Mouse (Mus musculus) mesoderm, embryonic 11.5 days (tissue): ENCODE results near the gene Atf7.
"Not testable (repeated sequence)": the region's sequence is repeated elsewhere in the genome, so short reads cannot be mapped to it uniquely, and the experiment has no call there.

Experiments
- DNase-seq: peaks from one replicate; pipeline ENCODE4 v3.0.0-alpha.2; 2012; ENCODE audit warnings: low read depth, low spot score

Gene Atf7

DNA sequence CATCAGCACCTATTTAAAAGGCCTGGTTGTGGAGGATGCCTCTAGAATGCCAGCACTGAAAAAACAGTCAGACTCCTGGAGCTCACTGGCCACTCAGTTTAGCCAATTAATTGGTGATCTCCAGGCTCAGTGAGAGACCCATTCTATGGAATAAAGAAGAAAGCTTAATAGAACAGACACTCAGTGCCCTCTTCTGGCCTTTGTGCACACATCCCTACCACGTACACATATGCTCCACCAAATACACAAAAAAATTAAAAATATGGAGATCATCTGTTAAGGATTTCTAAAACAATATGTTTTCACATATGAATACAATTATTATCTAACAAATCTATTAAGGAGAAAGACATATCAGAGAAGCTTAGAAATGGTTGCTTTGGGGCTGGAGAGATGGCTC is 4.5 kb downstream of the Atf7 start:
- DNase-seq, result no peak

DNA sequence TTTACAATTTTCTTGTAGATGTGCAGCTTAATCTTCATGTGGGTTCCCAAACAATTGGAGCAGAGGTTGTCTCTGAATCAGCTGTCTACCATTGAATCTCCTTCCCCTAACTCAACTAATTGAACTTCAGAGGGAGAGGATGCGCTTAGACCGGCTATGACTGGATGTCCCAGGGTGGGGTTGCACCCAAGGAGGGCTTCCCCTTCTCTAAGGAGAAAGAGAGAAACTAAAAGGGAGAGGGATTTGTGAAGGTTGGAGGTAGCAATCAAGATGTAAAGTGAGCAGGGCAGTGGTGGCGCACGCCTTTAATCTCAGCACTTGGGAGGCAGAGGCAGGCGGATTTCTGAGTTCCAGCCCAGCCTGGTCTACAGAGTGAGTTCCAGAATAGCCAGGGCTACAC is 5.8 kb downstream of the Atf7 start:
- DNase-seq, result no peak

DNA sequence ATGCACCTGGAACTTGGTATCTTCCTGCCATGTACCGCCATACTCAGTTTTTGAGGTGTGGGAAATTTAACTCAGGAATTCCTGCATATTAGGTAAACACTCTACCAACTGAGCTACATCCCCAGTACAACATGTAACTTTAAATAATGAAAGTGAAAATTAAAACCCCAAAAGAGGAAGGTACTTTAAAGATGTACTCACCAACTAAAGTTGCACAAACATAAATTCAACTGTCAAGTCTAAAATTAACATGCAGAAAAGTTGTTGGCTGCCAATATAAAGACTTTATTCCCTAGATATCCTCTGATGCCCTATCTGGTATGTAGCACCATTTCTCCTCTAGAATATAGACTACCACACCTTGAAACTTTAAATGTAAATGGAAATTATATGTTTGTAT is 7.6 kb downstream of the Atf7 start:
- DNase-seq, result no peak

DNA sequence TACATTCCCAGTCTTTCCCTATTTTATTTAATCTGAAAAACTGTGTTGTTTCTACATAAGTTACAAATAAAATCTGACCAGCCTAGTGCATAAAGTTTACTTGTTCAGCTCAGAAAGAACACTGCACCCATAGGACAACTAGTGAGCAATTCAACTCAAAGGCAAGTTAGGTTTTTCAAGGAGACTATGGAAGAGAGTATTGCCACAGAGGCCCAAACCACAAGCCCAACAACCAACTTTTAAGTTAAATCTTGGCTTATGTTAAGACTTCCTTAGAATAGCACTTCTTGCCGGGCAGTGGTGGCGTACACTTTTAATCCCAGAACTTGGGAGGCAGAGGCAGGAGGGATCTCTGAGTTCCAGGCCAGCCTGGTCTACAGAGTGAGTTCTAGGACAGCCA is 9.1 kb downstream of the Atf7 start:
- DNase-seq, result no peak

DNA sequence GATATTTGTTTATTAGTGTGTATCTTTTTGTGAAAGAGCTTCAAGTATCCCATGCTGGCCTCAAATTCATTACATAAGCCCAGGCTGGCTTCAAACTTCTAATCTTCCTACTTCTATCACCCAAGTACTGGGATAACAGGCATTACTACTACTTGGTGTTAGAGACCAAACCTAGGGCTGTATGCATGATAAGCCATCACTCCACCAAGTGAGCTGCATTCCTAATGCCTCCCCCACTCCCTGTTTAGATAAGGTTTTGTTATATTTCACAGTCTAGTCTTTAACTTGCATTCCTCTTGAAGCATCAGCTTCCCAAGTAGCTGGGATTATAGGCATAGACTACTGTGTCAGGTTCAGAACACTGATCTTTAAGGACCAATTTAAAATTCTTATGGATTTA is 11.0 kb downstream of the Atf7 start:
- no peak for DNase-seq

DNA sequence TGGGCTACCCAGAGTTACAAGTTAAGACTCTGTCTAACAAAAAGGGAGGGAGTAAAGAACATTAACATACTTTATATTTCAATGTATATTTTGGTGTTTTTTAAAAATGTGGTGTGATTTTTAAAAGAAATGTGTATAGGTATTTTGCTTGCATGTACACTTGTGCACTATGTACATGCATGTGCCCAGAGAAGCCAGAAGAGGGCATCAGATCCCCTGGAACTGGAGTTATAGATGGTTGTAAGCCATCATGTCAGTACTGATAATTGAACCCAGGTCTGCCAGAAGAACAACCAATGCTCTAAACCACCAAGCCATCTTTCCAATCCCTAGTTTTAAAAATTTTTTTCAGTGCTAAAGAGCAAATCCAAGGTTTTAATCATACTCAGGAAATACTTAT is 12.3 kb downstream of the Atf7 start:
- DNase-seq, result no peak

DNA sequence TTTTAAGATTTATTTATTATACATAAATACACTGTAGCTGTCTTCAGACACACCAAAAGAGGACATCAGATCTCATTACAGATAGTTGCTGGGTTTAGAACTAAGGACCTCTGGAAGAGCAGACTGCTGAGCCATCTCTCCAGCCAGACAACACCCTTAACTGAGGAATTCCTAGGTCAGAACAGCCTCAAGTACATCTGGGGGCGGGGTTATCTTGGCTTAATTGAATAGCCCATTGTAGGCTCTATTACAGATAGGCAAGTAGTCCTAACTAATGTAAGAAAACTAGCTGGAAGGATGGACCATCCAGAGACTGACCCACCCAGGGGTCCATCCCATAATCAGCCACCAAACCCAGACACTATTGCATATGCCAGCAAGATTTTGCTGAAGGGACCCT is 16.7 kb downstream of the Atf7 start:
- DNase-seq, result not testable (repeated sequence)

DNA sequence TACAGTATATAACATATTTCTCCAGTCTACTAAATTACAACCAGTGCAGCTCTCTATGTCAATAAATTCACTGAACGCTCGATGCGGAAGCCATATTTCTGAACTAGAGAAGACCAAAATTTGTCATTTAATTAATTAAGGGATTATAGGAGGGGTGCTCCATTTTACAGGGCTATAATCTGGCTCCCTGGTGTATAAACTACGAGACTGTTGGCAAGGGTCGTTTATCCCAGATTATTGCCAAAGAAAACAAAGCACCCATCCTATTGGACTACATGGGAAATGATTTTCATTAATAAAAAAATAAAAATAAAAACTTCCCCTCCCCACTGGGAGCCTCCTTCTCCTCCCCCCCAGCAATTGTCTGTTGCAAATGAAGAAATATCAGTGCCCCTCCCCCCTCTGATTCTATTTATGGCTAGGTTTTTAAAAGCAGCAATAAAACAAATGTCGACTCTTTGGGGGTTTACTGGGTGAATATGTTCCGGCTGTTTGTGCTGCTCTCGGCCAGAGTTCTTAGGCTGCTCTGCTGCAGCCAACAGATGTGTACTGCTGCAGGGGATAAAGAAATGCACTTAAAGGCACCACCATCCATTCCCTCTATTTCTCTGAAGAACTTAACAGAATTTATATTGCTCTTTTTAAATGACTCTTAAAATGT is 31.1 kb downstream of the Atf7 start:
- DNase-seq, result no peak

DNA sequence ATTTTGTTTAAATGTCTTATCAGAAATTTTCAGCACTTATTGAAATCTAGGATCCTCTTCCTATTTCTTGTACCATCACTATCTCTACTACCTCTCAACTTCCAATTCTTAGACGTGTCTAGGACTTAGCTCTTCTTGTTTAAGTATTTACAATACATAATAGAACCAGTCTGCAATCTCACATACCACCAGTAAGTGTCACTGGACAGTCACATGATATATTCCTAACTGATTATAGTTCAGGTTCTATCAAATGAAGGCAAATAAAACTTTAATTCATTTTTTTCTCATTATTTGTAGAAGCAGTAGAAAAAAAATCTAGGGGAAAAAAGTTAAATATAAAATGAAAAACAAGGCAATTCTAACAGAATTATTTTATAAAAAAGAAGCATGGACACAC is 32.6 kb downstream of the Atf7 start:
- no peak for DNase-seq

DNA sequence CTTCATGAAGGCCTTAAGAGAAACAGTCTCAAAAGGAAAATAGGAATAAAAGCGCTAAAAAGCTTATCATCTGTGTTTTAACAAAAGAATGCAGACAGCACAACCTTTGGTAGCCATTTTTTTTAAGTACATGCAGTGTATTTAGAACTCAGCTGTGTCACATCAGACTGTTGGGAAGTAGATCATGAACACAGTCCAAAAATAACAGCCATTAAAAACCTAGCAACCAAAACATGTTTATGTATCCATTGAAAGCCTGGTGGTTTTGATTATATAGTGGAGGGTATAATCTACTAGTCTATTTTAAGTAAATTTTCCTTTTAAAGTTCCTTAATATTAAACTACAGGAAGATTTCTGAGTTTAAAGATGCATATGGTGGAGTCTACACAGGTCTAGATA is 34.7 kb downstream of the Atf7 start:
- DNase-seq, result no peak

DNA sequence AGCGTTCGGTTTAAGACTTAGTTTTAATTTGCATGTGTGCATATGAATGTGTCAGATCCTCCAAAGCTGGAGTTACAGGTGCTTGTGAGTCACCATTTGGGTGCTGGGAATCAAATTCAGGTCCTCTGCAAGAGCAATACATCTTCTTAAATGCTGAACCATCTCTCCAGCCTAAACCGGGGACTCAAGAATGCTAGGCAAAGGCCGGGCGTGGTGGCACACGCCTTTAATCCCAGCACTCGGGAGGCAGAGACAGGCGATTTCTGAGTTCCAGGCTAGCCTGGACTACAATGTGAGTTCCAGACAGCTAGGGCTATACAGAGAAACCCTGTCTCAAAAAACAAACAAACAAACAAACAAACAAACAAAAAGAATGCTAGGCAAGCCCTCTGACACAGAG is 35.4 kb downstream of the Atf7 start:
- no peak for DNase-seq

DNA sequence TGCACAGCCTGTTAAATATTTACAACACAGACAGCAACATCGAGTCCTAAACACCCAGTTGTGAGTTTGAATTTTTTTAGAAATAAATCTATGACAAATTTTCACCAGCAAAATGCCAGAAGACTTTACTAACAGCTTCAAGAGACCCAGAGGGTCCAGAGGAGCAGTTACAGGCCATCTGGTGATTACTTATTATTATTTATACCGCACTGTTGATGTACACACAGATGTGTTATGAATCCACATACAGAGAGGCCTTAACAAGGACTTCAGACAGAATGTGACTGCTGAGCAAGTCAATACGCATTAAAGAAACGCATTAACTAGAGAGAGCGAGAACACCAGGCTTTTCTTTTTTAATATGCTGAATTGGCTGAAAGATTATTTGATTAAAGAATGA is 39.8 kb downstream of the Atf7 start:
- no peak for DNase-seq

DNA sequence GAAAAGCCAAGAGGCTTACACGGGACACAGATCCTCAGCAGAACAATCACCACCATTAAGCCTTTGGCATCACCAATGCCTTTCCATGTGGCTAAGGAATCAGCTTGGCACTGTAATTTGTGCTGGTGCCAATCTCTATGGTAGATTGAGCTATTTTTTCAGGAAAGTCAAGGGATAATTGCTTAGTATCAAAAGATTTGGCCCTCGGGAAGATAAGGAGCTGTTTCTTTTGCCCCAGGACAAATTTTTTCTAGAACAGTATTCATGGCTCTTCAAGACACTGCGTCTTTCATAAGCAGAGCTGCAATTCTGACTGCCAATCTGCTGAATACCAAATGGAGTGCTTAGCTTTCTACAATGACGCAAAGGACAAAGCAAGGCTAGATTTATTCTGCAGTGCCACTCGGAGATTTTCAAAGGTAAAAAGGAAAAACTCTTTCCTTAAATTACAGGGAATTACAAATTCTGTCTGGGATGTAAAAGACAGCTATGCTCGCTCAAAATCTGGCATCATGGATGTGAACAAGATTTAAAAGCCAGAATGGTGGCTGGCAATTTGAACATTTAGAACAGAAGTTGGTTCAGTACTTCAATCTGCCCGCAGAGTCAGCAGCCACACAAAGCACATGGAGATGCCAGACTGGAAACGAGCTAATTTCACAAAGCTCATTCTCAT is 41.4 kb downstream of the Atf7 start:
- DNase-seq, result peak; percentile 19

DNA sequence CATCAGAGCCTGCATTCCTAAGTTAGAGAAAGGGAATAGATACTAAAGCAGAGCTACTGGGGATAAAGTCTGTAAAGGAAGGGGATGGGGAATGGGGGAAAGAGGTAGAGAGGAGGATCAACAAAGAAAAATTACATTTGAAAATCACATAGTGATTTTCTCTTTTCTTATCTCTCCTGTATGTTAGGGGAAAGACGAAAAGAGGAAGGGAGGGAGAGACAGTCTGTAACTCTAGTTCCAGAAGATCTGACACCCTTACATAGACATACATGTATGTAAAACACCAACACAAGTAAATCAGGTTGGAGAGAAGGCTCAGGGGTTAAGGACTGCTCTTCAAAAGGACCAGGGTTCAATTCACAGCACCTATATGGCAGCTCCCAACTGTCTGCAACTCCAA is 44.1 kb downstream of the Atf7 start:
- no peak for DNase-seq

DNA sequence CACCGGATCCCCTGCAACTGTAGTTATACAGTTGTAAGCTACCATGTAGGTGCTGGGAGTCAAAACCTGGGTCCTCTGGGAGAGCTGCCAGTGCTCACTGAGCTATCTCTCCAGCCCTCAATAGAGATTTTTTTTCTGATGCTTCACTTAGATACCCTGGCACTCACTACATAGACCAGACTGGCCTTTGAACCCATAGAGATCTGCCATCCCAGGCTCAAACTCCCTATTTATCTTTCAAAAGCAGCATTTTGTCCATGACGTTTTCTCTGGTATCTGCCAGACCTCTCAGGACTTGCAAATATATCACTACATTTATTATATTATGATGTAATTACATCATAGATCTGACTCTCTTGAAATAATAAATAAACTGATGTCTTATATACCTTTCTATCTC is 46.9 kb downstream of the Atf7 start:
- no peak for DNase-seq

DNA sequence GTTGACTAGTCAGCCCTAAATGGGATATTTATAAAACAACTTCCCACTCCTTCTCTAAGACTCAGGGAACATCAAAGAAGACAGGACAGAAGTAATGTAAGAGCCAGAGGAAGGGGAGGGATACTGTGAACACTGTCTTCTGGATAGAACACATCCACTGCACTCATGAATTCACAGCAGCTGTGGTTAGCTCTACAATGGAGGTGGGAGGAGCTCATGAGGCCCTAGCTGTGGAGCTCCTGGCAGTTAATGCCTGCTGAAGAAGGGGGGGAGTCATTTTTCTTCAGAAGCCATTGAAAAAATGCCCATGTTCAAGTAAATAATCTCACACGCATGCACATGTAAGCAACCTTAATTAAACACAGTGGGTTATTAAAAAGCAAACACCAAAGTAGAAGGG is 48.3 kb downstream of the Atf7 start:
- DNase-seq, result no peak

DNA sequence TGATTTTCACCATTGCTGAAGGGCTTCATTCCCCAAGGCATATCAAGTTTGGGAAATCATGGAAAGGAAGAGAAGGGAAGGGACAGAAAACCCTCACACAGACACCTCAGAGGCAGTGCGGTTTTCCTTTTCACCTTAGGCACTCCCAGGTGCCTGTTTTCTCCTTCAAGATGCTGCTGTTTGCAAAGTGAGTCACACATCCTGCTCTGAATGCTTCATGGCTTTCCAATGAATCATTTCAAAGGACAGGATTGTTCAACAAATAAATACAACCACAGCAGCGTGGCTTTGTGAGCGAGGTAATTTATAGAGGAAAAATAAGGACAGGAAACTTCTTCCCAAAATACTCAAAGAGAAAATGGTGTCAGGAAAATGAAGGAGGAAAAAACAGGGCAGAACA is 53.2 kb downstream of the Atf7 start:
- DNase-seq, result no peak

DNA sequence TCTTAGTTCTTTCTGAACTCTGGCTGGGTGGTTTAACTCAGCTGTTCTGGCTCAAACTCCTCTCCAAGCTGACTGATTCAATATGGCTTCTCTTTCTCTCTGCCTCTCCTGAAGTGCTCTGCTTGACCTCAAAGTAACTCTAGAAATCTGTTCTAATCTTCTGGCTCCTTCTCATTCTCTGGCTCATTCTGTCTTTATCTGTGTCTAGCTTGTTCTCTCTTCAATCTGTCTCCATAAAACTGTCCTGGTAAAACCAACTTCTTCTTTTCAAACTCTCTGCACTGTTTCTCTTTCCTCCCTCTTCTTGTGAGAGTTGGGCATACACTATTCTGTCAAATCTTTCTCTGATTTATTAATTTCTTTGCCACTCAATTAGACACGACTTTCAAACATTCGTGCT is 57.4 kb downstream of the Atf7 start:
- no peak for DNase-seq

DNA sequence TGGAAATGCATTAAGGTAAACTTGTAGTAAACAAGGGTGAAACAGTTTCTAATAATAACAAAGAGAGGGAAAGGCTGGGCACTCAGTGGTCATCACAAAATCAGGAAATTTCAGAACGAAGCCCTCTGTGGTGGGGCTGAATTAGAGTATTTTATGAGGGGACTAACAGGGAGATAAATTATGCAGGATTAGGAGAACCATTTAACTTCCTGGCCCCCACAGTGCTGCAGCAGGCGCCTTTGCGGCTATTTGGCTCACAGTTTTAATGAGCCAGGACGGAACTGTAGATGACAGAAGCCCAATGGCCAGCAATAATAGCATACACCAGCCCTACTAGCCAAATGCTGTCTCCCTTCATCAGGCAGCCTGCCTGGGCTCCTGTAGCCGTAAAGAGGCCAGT is 61.6 kb downstream of the Atf7 start:
- DNase-seq, result no peak

DNA sequence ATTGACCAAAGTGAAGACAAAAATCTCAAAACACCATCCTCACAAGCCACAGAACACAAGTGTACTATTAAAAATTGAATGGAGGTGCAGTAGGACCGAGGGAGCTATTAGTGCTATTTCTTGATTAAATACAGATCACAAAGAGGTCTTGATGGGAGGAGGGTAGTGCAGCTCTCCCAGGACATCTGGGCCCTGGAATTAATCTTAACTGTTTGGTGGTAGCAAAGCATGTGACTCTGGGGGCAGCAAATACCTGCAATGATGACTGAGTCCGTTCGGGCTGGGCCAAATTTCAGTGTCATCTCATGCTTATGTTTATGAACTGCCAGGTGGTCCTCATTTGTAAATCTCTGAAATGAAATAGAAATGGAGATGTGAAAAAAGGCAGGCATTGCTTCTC is 62.2 kb downstream of the Atf7 start:
- no peak for DNase-seq

DNA sequence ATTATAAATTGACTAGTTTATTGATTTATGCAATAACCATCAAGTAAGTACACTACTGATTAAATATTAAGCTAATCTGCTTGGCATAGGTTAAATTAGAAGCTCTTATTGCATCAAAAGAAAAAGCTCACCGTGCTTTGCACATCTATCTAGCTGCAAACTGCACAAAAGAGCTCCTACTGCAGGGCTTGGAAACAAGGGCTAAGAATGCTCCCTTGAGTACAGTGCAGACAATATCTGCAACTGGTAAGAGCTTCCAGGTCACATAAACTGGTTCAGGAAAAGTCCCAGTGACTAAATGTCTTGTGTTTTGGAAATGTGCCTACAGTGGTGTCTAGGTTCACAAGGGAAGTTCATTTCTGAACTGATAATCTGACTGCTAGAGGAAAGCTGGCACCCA is 62.8 kb downstream of the Atf7 start:
- DNase-seq, result no peak

DNA sequence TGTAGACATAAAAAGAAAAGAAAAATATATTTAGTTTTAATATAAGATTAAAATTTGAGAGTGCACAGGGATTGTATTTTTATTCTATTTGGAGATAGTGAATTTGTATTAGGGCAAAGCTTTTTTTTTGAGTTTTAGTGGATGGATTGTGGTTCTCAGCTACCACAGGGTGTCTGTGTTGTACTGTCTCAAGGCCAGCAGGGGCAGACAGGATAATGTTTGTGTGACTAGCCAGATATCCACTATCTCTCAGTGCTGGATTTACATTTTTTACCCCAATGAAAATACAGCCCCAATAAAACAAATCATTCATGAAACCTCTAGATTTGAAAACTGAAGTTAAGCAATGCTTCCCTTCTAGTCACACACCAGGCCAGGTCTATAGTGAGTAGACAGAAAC is 67.7 kb downstream of the Atf7 start:
- DNase-seq, result no peak

DNA sequence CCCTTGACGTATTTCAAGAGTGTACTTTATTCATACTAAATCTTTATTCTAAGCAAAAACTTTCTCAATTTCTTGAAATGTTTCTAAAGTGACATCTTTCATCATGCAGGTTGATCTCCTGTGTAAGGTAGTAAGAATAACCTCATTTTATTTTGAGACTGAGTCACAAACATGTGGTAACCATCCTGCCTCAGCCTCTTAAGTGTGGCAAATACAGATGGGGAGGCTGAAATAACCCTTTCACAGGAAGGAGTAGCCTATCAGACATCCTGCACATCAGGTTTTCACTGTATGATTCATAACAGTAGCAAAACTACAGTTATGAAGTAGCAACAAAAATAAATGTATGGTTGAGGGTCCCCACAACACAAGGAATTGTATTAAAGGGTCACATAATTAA is 69.7 kb downstream of the Atf7 start:
- DNase-seq, result no peak

DNA sequence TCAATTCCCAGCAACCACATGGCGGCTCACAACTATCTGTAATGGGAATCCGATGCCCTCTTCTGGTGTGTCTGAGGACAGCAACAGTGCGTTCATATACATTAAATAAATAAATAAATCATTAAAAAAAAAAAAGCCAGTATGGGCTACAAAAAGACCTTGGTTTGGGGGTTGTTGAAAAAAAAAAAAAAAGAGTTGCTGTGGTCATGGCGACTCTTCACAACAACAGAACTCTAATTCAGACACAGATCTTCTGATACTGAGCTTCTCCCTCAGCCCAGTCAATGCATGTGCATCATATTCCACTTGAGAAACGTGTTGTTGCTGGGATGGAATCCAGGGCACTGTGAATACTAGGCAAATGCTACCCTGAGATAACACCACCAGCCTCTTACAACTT is 72.7 kb downstream of the Atf7 start:
- no peak for DNase-seq
